Mouse (Mus musculus) inflammation-experienced regulatory T-cells (primary cell): ENCODE results near the gene Trmt112. TPM values are rescaled to one million over a fixed set of nuclear protein-coding genes. Genes with fewer than 3 reads are reported as not detected.

ENCODE experiments used
- polyA plus RNA-seq, 2 experiments: library from polyadenylated mRNA; unstranded; fragments of 100-300 nt; shearing (Covaris generic); gene quantifications; one replicate each; pipeline ENCODE4 v1.2.1; 2017

Gene Trmt112
- 100 to 1,000 TPM; 141 to 157 TPM for polyA plus RNA-seq

DNA sequence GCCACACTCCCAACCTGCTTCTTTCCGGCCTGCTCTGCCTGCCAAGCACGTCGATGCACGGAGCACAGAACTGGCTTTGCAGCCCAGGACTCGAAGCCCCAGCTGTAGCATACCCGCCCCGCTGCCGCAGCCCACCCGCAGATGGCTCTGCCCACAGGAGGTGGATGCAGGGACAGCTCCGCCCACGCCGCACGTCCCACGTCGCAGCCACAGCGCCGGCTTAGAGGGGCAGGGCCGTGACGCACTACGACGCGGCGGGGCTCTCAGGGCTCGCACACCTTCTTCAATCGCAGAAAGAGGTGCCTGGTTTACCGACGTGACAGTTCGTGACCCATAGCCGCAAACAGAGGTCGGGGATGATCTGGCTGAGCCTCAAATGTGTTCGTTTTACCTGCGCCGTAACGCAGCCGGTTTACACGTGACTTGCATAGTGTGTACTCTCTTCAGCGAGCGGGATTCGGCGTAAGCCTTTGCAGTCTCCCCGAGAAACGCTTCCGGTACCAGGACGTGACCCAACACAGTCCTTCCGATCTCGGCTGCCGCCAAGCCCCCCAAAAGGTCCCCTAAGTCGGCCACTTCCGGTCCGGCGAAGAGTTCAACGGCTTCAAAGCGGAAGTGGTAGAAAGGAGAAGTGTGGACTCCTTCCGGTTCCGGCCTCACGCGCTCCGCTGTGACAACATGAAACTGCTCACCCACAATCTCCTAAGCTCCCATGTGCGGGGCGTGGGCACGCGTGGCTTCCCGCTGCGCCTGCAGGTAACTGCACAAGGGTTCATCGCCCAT lies at the start of gene Trmt112, which contains the start of gene Prdx5:
Trmt112 (plus strand) TSS at position 192 of the 783 bp plus-strand sequence.
Prdx5 (minus strand) TSS at position 600 of the 783 bp plus-strand sequence.

DNA sequence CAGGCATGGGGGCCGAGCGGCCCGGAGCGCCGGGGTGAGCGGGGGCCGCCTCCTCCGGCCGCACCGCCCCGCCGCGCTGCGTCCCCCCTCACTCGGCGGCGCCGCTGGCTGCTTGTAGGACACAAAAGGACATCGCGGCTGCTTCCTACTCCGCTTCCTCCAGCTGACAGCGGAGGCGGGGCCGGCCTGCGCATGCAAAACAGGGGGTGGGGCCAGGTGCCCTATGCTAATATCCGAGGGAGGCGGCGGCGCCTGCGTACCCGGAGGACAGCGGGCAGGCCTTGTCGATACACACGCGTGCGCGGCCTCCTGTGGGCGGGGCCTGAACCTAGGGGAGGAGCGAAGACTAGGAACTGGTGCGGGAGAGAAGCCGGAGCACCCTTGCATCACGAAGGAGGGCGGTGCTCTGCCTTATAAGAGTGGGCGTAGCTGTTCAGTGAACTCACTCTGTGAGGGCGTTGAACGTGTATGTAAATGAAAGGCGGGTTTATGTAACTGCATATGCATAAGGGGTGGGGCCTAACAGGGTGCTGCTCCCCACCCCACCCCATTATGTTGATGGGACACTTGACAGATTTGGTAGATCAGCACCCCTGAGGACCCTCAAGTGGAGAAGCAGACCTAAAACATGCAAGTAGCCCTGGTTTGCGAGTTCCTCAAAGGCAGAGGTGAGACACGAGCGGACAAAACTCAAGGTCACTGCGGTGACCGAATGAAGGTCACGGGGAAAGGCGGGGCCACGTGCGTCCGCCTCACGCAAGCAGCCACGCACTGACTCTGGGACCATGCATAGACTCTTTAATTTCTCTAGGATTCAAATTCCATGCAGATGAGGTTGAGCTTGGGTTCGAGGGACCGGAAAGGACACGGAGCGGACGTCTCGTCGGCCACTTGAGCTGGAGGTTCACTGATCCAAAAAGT lies 12.4 kb downstream of the Trmt112 start, which contains the start of gene Esrra:
Esrra (minus strand) TSS at position 167 of the 921 bp plus-strand sequence.

DNA sequence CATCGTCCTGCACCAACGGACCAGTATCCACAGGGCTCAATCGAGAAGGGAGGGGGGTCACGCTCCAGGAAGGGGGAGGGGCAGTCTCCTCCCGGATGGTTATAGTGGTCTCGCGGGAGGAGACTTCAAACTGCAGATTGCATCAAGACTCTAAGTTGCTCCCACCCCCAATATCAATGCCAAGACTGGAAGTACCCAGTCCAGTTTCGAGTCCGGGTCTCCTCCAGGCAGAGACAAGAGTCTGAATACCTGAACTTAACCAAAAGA lies 15.7 kb downstream of the Trmt112 start, which contains the start of gene Catsperz:
Catsperz (minus strand) TSS at position 74 of the 267 bp plus-strand sequence.

DNA sequence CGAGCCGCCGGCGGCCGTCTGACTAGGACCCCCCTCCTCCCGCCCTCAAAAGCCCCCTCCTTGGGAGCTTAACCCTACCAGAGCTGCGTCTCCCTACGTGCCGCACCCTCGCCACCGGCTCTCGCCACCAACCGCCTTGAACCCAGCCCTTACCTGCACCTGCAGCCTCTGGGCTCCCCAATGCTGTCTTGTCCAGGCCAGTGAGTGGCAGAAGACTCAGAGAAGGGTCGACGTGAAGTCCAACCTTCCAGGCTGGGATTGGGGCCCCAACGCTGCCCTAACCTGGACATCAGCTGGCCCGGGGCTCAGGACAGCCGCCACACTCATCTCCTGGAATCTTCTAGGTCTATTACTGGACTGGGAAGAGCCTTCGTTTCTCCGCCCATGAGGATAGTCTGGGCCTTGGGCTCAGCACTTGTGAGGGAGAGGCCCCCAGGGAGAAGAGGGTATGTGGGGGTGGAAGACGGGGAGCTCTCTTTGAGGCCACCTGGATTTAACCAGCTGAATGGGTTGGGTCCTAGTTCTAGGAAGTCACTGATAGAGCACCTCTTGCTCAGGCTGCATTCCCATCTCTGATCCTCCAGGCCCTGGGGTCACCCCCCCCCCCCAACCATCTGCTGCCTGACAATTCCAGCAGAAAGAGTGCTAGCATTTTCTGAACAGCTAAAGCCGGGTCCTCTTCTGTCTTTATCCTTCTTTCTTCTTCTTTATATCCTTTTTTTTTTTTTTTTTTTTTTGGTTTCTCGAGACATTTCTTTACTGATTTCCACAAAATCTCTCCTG lies 24.9 kb downstream of the Trmt112 start, which contains the start of gene Kcnk4:
Kcnk4 (minus strand) TSS at position 321 of the 783 bp plus-strand sequence.

DNA sequence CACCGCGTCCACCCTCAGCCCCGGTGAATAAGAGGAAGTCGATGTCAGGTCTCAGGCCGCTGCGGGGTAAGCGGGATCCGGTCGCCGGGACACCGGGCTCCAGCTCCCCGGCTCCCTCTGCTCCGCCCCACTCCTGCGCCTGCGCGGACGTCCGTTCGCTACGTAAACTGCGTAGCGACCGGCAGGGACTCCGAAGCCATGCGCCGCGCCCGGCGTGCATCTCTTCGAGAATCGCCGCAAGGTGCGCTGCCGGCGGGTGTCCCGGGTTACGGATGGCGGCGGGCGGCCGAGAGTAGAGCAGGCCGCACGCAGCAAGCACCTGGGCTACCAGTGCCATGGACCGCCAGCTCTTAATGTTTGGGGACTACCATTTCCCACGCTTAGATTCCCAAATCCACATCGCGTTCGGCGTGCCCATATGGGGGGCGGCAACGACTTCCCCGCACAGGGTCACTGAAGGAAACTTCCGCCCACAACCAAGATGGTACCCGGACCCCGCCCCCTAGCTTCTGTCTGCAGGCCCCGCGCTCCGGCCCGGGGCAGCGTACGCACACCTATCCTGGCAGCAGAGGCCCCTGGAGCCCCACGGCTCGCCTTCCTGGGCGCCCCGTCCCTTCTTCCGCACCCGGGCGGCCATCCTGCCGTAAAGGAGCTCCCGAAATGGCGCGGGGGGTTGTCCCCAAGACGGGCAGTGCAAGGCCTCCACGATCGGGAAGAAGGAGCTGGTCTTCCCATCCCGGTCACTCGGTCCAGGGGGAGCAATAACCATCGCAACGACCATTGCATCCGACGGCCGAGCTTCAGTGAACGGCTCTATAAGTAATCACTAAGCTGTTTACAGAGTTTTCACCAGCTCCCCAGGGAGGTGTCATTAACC lies 32.1 kb downstream of the Trmt112 start, which contains the start of gene Bad:
Bad (plus strand) TSS at position 490 of the 877 bp plus-strand sequence.

DNA sequence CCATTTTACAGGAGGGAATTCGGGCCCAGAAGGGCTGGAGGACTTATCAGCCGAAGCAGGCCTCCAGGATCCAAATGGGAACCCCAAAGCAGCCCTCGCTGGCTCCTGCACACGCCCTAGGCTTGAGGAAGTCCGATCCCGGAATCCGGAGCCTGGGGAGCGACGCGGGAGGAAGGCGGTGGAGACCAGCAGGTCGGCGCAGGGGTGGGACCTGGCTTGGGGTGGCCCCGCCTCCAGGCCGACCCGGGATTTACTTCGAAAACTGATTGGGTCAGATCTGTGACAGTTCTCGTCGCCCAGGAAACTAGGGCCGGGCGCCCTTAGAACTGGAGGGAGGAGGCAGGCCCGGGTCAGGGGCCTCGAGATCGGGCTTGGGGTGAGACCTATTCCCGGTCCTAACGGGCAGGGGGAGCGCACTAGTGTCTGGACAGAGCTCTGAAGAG lies 32.8 kb downstream of the Trmt112 start, which contains the start of gene Gpr137:
Gpr137 (minus strand) TSS at position 232 of the 443 bp plus-strand sequence.

Other genes with a start within 250 kb of the Trmt112 start
- 10 to 100 TPM; 50.1 to 58.1 TPM for gene Rps6ka4, start 69.1 kb upstream of the Trmt112 start, polyA plus RNA-seq
- 10 to 100 TPM; 41.3 to 59.0 TPM for gene Ccdc88b, start 51.5 kb upstream of the Trmt112 start, polyA plus RNA-seq
- gene Prdx5, start 408 bp downstream of the Trmt112 start, polyA plus RNA-seq = 100 to 1,000 TPM; 238 to 261 TPM
- gene Esrra, start 12.1 kb downstream of the Trmt112 start, polyA plus RNA-seq = 10 to 100 TPM; 25.6 to 26.6 TPM
- gene Catsperz, start 15.7 kb downstream of the Trmt112 start, polyA plus RNA-seq = not detected
- not detected for gene Kcnk4, start 24.8 kb downstream of the Trmt112 start, polyA plus RNA-seq
- 10 to 100 TPM; 32.4 to 39.4 TPM for gene Bad, start 32.2 kb downstream of the Trmt112 start, polyA plus RNA-seq
- 10 to 100 TPM; 14.2 to 14.5 TPM for gene Gpr137, start 32.8 kb downstream of the Trmt112 start, polyA plus RNA-seq
- 100 to 1,000 TPM; 164 to 215 TPM for gene Ppp1r14b, start 65.3 kb downstream of the Trmt112 start, polyA plus RNA-seq
- 10 to 100 TPM; 38.5 to 43.6 TPM for gene Plcb3, start 66.8 kb downstream of the Trmt112 start, polyA plus RNA-seq
- gene Fkbp2, start 70.8 kb downstream of the Trmt112 start, polyA plus RNA-seq = 10 to 100 TPM; 40.3 to 59.9 TPM
- gene Vegfb, start 78.0 kb downstream of the Trmt112 start, polyA plus RNA-seq = 10 to 100 TPM; 12.9 to 18.5 TPM
- gene Dnajc4, start 82.9 kb downstream of the Trmt112 start, polyA plus RNA-seq = 10 to 100 TPM; 52.2 to 52.7 TPM
- gene Nudt22, start 86.4 kb downstream of the Trmt112 start, polyA plus RNA-seq = 10 to 100 TPM; 24.4 to 38.2 TPM
- gene Trpt1, start 86.4 kb downstream of the Trmt112 start, polyA plus RNA-seq = 1 to 10 TPM; 5.4 to 7.0 TPM
- gene Fermt3, start 109.8 kb downstream of the Trmt112 start, polyA plus RNA-seq = 100 to 1,000 TPM; 341 to 346 TPM
- 100 to 1,000 TPM; 173 to 257 TPM for gene Stip1, start 130.3 kb downstream of the Trmt112 start, polyA plus RNA-seq
- gene Macrod1, start 147.1 kb downstream of the Trmt112 start, polyA plus RNA-seq = 10 to 100 TPM; 15.3 to 31.2 TPM
- under 1 TPM; 0.13 to 0.88 TPM for gene Flrt1, start 196.0 kb downstream of the Trmt112 start, polyA plus RNA-seq